Mouse (Mus musculus) hindbrain, embryonic 11.5 days (tissue): ENCODE results near the gene Zbtb16. TPM values are rescaled to one million over a fixed set of nuclear protein-coding genes. Genes with fewer than 3 reads are reported as not detected.
A peak's percentile ranks its signal among the peaks of the same experiment; 100 is the strongest.

Experiments used
- ATAC-seq: fragments of 200-750 bp; cut with Nextera tagmentation; 2 replicates; pipeline ENCODE4 v1.8.0; 2017; ENCODE audit warnings: mild to moderate bottlenecking, moderate TSS enrichment, moderate library complexity; ENCODE audit not compliant: low FRiP score
- DNase-seq: peaks from one replicate; pipeline ENCODE4 v3.0.0-alpha.2; 2015; ENCODE audit warnings: low spot score
- H3K27ac ChIP-seq: fragments of 300-500 bp; sonication (generic); 2 replicates; pipeline ENCODE4 v1.5.1; 2014; ENCODE audit warnings: mild to moderate bottlenecking, low read depth, low read length
- H3K27me3 ChIP-seq: fragments of 300-500 bp; sonication (generic); 2 replicates; pipeline ENCODE4 v1.6.1; 2014; ENCODE audit warnings: mild to moderate bottlenecking, low read length, moderate library complexity, mixed read lengths; ENCODE audit not compliant: control insufficient read depth, insufficient read depth
- H3K36me3 ChIP-seq: fragments of 300-500 bp; sonication (generic); 2 replicates; pipeline ENCODE4 v1.6.1; 2014; ENCODE audit warnings: mild to moderate bottlenecking, low read length, moderate library complexity, mixed read lengths; ENCODE audit not compliant: control insufficient read depth, insufficient read depth
- H3K4me1 ChIP-seq: fragments of 300-500 bp; sonication (generic); replicated peaks from 2 replicates; pipeline ENCODE4 v1.6.1; 2014; ENCODE audit warnings: low read length, mixed read lengths; ENCODE audit not compliant: control insufficient read depth, insufficient read depth
- H3K4me2 ChIP-seq: fragments of 300-500 bp; sonication (generic); replicated peaks from 2 replicates; pipeline ENCODE4 v1.6.1; 2014; ENCODE audit warnings: mild to moderate bottlenecking, low read depth, low read length
- H3K4me3 ChIP-seq: fragments of 300-500 bp; sonication (generic); 2 replicates; pipeline ENCODE4 v1.5.1; 2014; ENCODE audit warnings: low read depth, low read length
- H3K9ac ChIP-seq: fragments of 300-500 bp; sonication (generic); 2 replicates; pipeline ENCODE4 v1.6.1; 2014; ENCODE audit warnings: low read depth, low read length
- H3K9me3 ChIP-seq: fragments of 300-500 bp; sonication (generic); 2 replicates; pipeline ENCODE4 v1.6.1; 2016; ENCODE audit warnings: low read length; ENCODE audit not compliant: control insufficient read depth
- WGBS: fragments of 180-500 bp; shearing (Covaris S2); extraction: QIAGEN DNeasy Blood & Tissue Kit; methylation state at CpG from one replicate; pipeline ENCODE4 v1.1.7; 2014; 5-methylcytosine and 5-hydroxymethylcytosine counted together
- polyA plus RNA-seq: library from polyadenylated mRNA; unstranded; fragments of >200 nt; fragmentation: Nextera tagmentation; extraction: Ambion mirVana; gene quantifications from 2 replicates; pipeline ENCODE4 v1.2.1, GENCODE M21; 2014

Gene Zbtb16
- polyA plus RNA-seq, 1 experiment from 2014 or later, result 10.6 TPM

- Histone ChIP-seq H3K4me3 (no peak overlapping the region), H3K27me3 (no peaks in the 10 kb centered on the region), H3K4me2 (no peak overlapping the region), H3K9ac (no peak overlapping the region), H3K9me3 (no peaks in the 10 kb centered on the region), H3K36me3 (no peaks in the 10 kb centered on the region), H3K4me1 (peaks cover 6% of the 10 kb centered on the region), H3K27ac (no peak overlapping the region)
- ATAC-seq, result no peak
- DNase-seq, result no peak
- WGBS, result 47% methylated on average over 2 of the region's 2 CpGs
Observed at GRCm38 (mm10) chr9:48737911-48738310, 98.1 kb downstream of the Zbtb16 start.

- H3K36me3 ChIP-seq, result no peaks in the 10 kb centered on the region
- peaks cover 6% of the 10 kb centered on the region for H3K4me1 ChIP-seq
- H3K27me3 ChIP-seq, result no peaks in the 10 kb centered on the region
- ATAC-seq, result no peak
- no peak overlapping the region for H3K9ac ChIP-seq
- no peak overlapping the region for H3K4me2 ChIP-seq
- DNase-seq, result peak; percentile 44
- no peak overlapping the region for H3K4me3 ChIP-seq
- H3K27ac ChIP-seq, result no peak overlapping the region
- WGBS, result 54% methylated on average over 13 of the region's 13 CpGs
- H3K9me3 ChIP-seq, result no peaks in the 10 kb centered on the region
Observed at GRCm38 (mm10) chr9:48737210-48737850, 98.7 kb downstream of the Zbtb16 start.

- Histone ChIP-seq H3K9ac (no peak overlapping the region), H3K4me3 (no peak overlapping the region), H3K4me1 (peaks cover 6% of the 10 kb centered on the region), H3K27me3 (no peaks in the 10 kb centered on the region), H3K36me3 (no peaks in the 10 kb centered on the region), H3K9me3 (no peaks in the 10 kb centered on the region), H3K27ac (no peak overlapping the region), H3K4me2 (no peak overlapping the region)
- ATAC-seq (no peak), DNase-seq (no peak)
- WGBS, result 64% methylated on average over 10 of the region's 10 CpGs
Observed at GRCm38 (mm10) chr9:48736361-48737209, 99.4 kb downstream of the Zbtb16 start.

- no peak overlapping the region for H3K9ac ChIP-seq
- no peaks in the 10 kb centered on the region for H3K36me3 ChIP-seq
- ATAC-seq (no peak), DNase-seq (no peak)
- no peak overlapping the region for H3K4me3 ChIP-seq
- no peak overlapping the region for H3K27ac ChIP-seq
- H3K9me3 ChIP-seq, result no peaks in the 10 kb centered on the region
- no peaks in the 10 kb centered on the region for H3K27me3 ChIP-seq
- no peak overlapping the region for H3K4me2 ChIP-seq
- peaks cover 6% of the 10 kb centered on the region for H3K4me1 ChIP-seq
- WGBS, result 43% methylated on average over 12 of the region's 12 CpGs
Observed at GRCm38 (mm10) chr9:48735466-48736312, 100.3 kb downstream of the Zbtb16 start.

- H3K4me1 ChIP-seq, result peaks cover 5% of the 10 kb centered on the region
- no peak overlapping the region for H3K4me3 ChIP-seq
- ATAC-seq (no peak), DNase-seq (no peak)
- no peaks in the 10 kb centered on the region for H3K9me3 ChIP-seq
- peak overlapping the region; percentile 67 for H3K27ac ChIP-seq
- H3K27me3 ChIP-seq, result no peaks in the 10 kb centered on the region
- H3K4me2 ChIP-seq, result no peak overlapping the region
- whole genome bisulfite sequencing, result 85% methylated on average over 12 of the region's 12 CpGs
- H3K9ac ChIP-seq, result no peak overlapping the region
- no peaks in the 10 kb centered on the region for H3K36me3 ChIP-seq
Observed at GRCm38 (mm10) chr9:48734725-48735465, 101.1 kb downstream of the Zbtb16 start.

GRCm38 (mm10) chr9:48733817-48734544, 102.0 kb downstream of the Zbtb16 start:
- Histone ChIP-seq H3K9ac (no peak overlapping the region), H3K4me1 (peaks cover 6% of the 10 kb centered on the region), H3K4me2 (no peak overlapping the region), H3K36me3 (no peaks in the 10 kb centered on the region), H3K27ac (peak overlapping the region; percentile 67; the same call in 1 of the 2 replicates), H3K9me3 (no peaks in the 10 kb centered on the region), H3K4me3 (no peak overlapping the region), H3K27me3 (no peaks in the 10 kb centered on the region)
- DNase-seq (no peak), ATAC-seq (0 out of 2 replicates have a peak, but pooled peaks have one; percentile 58)
- 33% methylated on average over 13 of the region's 13 CpGs for WGBS

- no peak overlapping the region for H3K4me3 ChIP-seq
- ATAC-seq, result no peak
- peak overlapping the region; percentile 39; the same call in 1 of the 2 replicates for H3K27ac ChIP-seq
- H3K4me2 ChIP-seq, result no peak overlapping the region
- 64% methylated on average over 6 of the region's 6 CpGs for whole genome bisulfite sequencing
- no peak for DNase-seq
- H3K9ac ChIP-seq, result no peak overlapping the region
- H3K9me3 ChIP-seq, result no peaks in the 10 kb centered on the region
- no peaks in the 10 kb centered on the region for H3K36me3 ChIP-seq
- peaks cover 6% of the 10 kb centered on the region for H3K4me1 ChIP-seq
- H3K27me3 ChIP-seq, result no peaks in the 10 kb centered on the region
Observed at GRCm38 (mm10) chr9:48733083-48733482, 102.9 kb downstream of the Zbtb16 start.
